Mouse (Mus musculus): Measurements from ENCODE around the gene Dnaaf1.

Dnaaf1 gene

GRCm38 (mm10) chr8:119571135-119571534 lies 3.9 kb upstream of the Dnaaf1 start:
- no peak for DNase-seq (ENCODE audit: low read depth, low spot score)

GRCm38 (mm10) chr8:119572411-119572810 lies 2.6 kb upstream of the Dnaaf1 start:
- DNase-seq (ENCODE audit: low read depth, low spot score): no peak

- DNase-seq (ENCODE audit: low read depth, low spot score): no peak
Observed at GRCm38 (mm10) chr8:119575366-119575726, 311 bp downstream of the Dnaaf1 start.

GRCm38 (mm10) chr8:119579096-119579495 lies 4.1 kb downstream of the Dnaaf1 start:
- no peak for DNase-seq (ENCODE audit: low read depth, low spot score)

GRCm38 (mm10) chr8:119580441-119581161 lies 5.6 kb downstream of the Dnaaf1 start:
- DNase-seq (ENCODE audit: low read depth, low spot score): no peak

GRCm38 (mm10) chr8:119585901-119586300 lies 10.9 kb downstream of the Dnaaf1 start:
- DNase-seq (ENCODE audit: low read depth, low spot score): no peak

GRCm38 (mm10) chr8:119588321-119588720 lies 13.3 kb downstream of the Dnaaf1 start:
- no peak for DNase-seq (ENCODE audit: low read depth, low spot score)

- DNase-seq (ENCODE audit: low read depth, low spot score): no peak
Observed at GRCm38 (mm10) chr8:119588844-119589243, 13.8 kb downstream of the Dnaaf1 start.

- no peak for DNase-seq (ENCODE audit: low read depth, low spot score)
Observed at GRCm38 (mm10) chr8:119590348-119590747, 15.3 kb downstream of the Dnaaf1 start.

- no peak for DNase-seq (ENCODE audit: low read depth, low spot score)
Observed at GRCm38 (mm10) chr8:119591456-119591855, 16.4 kb downstream of the Dnaaf1 start.

GRCm38 (mm10) chr8:119603771-119604170 lies 28.7 kb downstream of the Dnaaf1 start:
- DNase-seq (ENCODE audit: low read depth, low spot score): no peak

- no peak for DNase-seq (ENCODE audit: low read depth, low spot score)
Observed at GRCm38 (mm10) chr8:119604398-119604803, 29.4 kb downstream of the Dnaaf1 start.

- DNase-seq (ENCODE audit: low read depth, low spot score): peak; percentile 91
Observed at GRCm38 (mm10) chr8:119604996-119605395, 30.0 kb downstream of the Dnaaf1 start, which contains the start of gene Taf1c. TSS of gene Taf1c (minus strand) at chr8:119605222.

- DNase-seq (ENCODE audit: low read depth, low spot score): no peak
Observed at GRCm38 (mm10) chr8:119606224-119606623, 31.2 kb downstream of the Dnaaf1 start.

- DNase-seq (ENCODE audit: low read depth, low spot score): no peak
Observed at GRCm38 (mm10) chr8:119612471-119612870, 37.4 kb downstream of the Dnaaf1 start, which contains the start of gene Adad2. TSS of gene Adad2 (plus strand) at chr8:119612747.

GRCm38 (mm10) chr8:119615096-119615495 lies 40.1 kb downstream of the Dnaaf1 start:
- DNase-seq (ENCODE audit: low read depth, low spot score): no peak

GRCm38 (mm10) chr8:119616358-119616757 lies 41.3 kb downstream of the Dnaaf1 start:
- no peak for DNase-seq (ENCODE audit: low read depth, low spot score)

- no peak for DNase-seq (ENCODE audit: low read depth, low spot score)
Observed at GRCm38 (mm10) chr8:119616811-119617210, 41.8 kb downstream of the Dnaaf1 start.

- DNase-seq (ENCODE audit: low read depth, low spot score): no peak
Observed at GRCm38 (mm10) chr8:119617586-119617985, 42.6 kb downstream of the Dnaaf1 start.

- peak; percentile 81 for DNase-seq (ENCODE audit: low read depth, low spot score)
Observed at GRCm38 (mm10) chr8:119618887-119619286, 43.9 kb downstream of the Dnaaf1 start.

GRCm38 (mm10) chr8:119620116-119620840 lies 45.2 kb downstream of the Dnaaf1 start:
- no peak for DNase-seq (ENCODE audit: low read depth, low spot score)

GRCm38 (mm10) chr8:119620848-119621465 lies 45.9 kb downstream of the Dnaaf1 start:
- DNase-seq (ENCODE audit: low read depth, low spot score): no peak
